Comparison of ENCODE assay signal across 29 mouse cellular contexts in the genomic region with DNA sequence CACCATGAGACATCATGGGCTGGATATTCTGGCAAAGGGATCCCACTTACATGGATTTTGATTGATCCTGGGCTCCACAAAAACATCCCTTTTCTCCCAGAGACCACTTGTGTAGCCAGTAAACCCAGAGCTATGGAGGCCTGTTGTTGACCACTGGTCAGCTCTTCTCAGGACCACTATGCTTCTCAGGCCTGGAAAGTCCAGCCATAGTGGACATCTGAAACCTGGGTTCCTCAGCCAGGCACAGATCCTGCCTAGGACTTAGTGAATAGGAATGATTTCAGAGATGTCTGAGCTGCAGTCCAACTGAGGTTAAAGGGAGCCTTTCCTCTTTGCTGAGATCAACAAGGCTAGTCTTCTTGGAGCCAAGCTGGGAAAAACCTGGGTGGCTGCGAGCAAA. TPM values are rescaled to one million over a fixed set of nuclear protein-coding genes. Genes with fewer than 3 reads are reported as not detected.
A peak's percentile ranks its signal among the peaks of the same experiment; 100 is the strongest.
DNase-seq lines count a peak whose midpoint lies in the region; ATAC-seq lines count a peak whose summit lies in the region.
"Had no signal": no experiment of that assay in that cellular context is flagged by ENCODE, and none has a peak within 500 bp of the region (broad histone marks: within the 10 kb centered on the region; RNA-seq: fewer than 3 reads in every experiment).

No protein-coding gene starts in this region.

- H3K27ac ChIP-seq in limb, embryonic 11.5 days (replicated peaks; ENCODE audit: low read depth, low read length) = no peak overlapping the region
- no peak overlapping the region for H3K27ac ChIP-seq in limb, embryonic 10.5 days
- no peak overlapping the region for H3K27ac ChIP-seq in embryonic facial prominence, embryonic 10.5 days (replicated peaks)
- H3K27ac ChIP-seq in neural tube, embryonic 13.5 days (replicated peaks) = no peak overlapping the region
- H3K27ac ChIP-seq: forebrain, embryonic 13.5 days; gastrocnemius, adult 2 months; limb, embryonic 12.5 days had no signal

- H3K4me2 ChIP-seq in limb, embryonic 11.5 days (ENCODE audit: low read depth, severe bottlenecking) = no peak overlapping the region
- H3K4me2 ChIP-seq in neural tube, embryonic 13.5 days = no peak overlapping the region
- H3K4me2 ChIP-seq: forebrain, embryonic 13.5 days; limb, embryonic 12.5 days; liver, embryonic 11.5 days had no signal

- peak; percentile 35 for DNase-seq in limb, embryonic 11.5 days (ENCODE audit: low spot score)
- no peak for DNase-seq in limb, embryonic 10.5 days (ENCODE audit: low spot score)
- DNase-seq in embryo, embryonic 11 days = peak; percentile 16
- DNase-seq in embryonic facial prominence, embryonic 10.5 days (ENCODE audit: low spot score) = peak; percentile 30
- DNase-seq in testis, postnatal 10 days (ENCODE audit: low spot score) = no peak
- no peak for DNase-seq in right cerebral cortex, postnatal 14 days
- DNase-seq: adrenal gland, postnatal 10 days; cerebellum, adult 18-20 months; cerebellum, postnatal 14 days; gastrocnemius, adult 2 months; heart, postnatal 4 days; kidney, adult 8-10 months; kidney, postnatal 10 days; liver, postnatal 0 days; spleen, adult 18-20 months; thymus, adult 2 months; thymus, postnatal 4 days had no signal

- no peak overlapping the region for H3K9ac ChIP-seq in limb, embryonic 11.5 days (ENCODE audit: low read length)
- no peak overlapping the region for H3K9ac ChIP-seq in neural tube, embryonic 13.5 days
- H3K9ac ChIP-seq: forebrain, embryonic 13.5 days; limb, embryonic 12.5 days; liver, postnatal 0 days had no signal

- peaks cover 96% of the 10 kb centered on the region for H3K27me3 ChIP-seq in limb, embryonic 11.5 days (ENCODE audit: control insufficient read depth, insufficient read depth, low read length)
- peaks cover 100% of the 10 kb centered on the region for H3K27me3 ChIP-seq in limb, embryonic 10.5 days (ENCODE audit: low read depth, poor library complexity, severe bottlenecking)
- H3K27me3 ChIP-seq in embryonic facial prominence, embryonic 10.5 days (replicated peaks; ENCODE audit: low read depth, poor library complexity, severe bottlenecking) = peaks cover 100% of the 10 kb centered on the region
- H3K27me3 ChIP-seq in neural tube, embryonic 13.5 days = peaks cover 100% of the 10 kb centered on the region

- H3K9me3 ChIP-seq in limb, embryonic 11.5 days (ENCODE audit: control insufficient read depth, low read length) = no peaks in the 10 kb centered on the region
- H3K9me3 ChIP-seq in limb, embryonic 10.5 days (replicated peaks) = no peaks in the 10 kb centered on the region
- no peaks in the 10 kb centered on the region for H3K9me3 ChIP-seq in embryonic facial prominence, embryonic 10.5 days
- H3K9me3 ChIP-seq in neural tube, embryonic 13.5 days = no peaks in the 10 kb centered on the region
- H3K9me3 ChIP-seq: forebrain, embryonic 13.5 days had no signal

- no peak for ATAC-seq in limb, embryonic 11.5 days (ENCODE audit: insufficient number of reproducible peaks, low FRiP score, low TSS enrichment, low read depth)
- ATAC-seq in neural tube, embryonic 13.5 days (ENCODE audit: low read depth) = no peak
- ATAC-seq: activated CD4-positive, CD25-positive, alpha-beta regulatory T cell, adult 4 months; forebrain, embryonic 13.5 days; liver, postnatal 0 days; midbrain, embryonic 16.5 days had no signal

- H3K4me1 ChIP-seq in limb, embryonic 11.5 days (ENCODE audit: control insufficient read depth, insufficient read depth, low read length) = peaks cover 21% of the 10 kb centered on the region
- peaks cover 50% of the 10 kb centered on the region for H3K4me1 ChIP-seq in limb, embryonic 10.5 days
- H3K4me1 ChIP-seq in embryonic facial prominence, embryonic 10.5 days = peaks cover 19% of the 10 kb centered on the region
- H3K4me1 ChIP-seq in neural tube, embryonic 13.5 days (replicated peaks) = peaks cover 16% of the 10 kb centered on the region

- WGBS in limb, embryonic 11.5 days = 0% methylated on average over 1 of the region's 1 CpGs
- WGBS in limb, embryonic 10.5 days = 0% methylated on average over 1 of the region's 1 CpGs
- 3% methylated on average over 1 of the region's 1 CpGs for WGBS in embryonic facial prominence, embryonic 10.5 days
- WGBS in neural tube, embryonic 13.5 days = 0% methylated on average over 1 of the region's 1 CpGs

- H3K36me3 ChIP-seq in limb, embryonic 11.5 days (ENCODE audit: control insufficient read depth, insufficient read depth, low read length) = no peaks in the 10 kb centered on the region
- no peaks in the 10 kb centered on the region for H3K36me3 ChIP-seq in limb, embryonic 10.5 days
- H3K36me3 ChIP-seq in embryonic facial prominence, embryonic 10.5 days (replicated peaks) = no peaks in the 10 kb centered on the region
- no peaks in the 10 kb centered on the region for H3K36me3 ChIP-seq in neural tube, embryonic 13.5 days
- H3K36me3 ChIP-seq: limb, embryonic 12.5 days had no signal

- H3K4me3 ChIP-seq in limb, embryonic 11.5 days (ENCODE audit: low read depth, low read length) = no peak overlapping the region
- H3K4me3 ChIP-seq in limb, embryonic 10.5 days = no peak overlapping the region
- no peak overlapping the region for H3K4me3 ChIP-seq in embryonic facial prominence, embryonic 10.5 days
- H3K4me3 ChIP-seq in neural tube, embryonic 13.5 days = peak overlapping the region; percentile 34; the same call in 1 of the 2 replicates
- H3K4me3 ChIP-seq: forebrain, embryonic 13.5 days; gastrocnemius, adult 2 months; limb, embryonic 12.5 days; myocyte had no signal

RNA-seq across cellular contexts. Expression of a gene that starts 2.2 kb away (rescaled TPM):
- 1.2 and 1.3 TPM in 2 replicates for polyA plus RNA-seq in limb, embryonic 11.5 days (2014; fragmentation: Nextera tagmentation; extraction: Ambion mirVana)
- 0.38 TPM in 1 of 2 replicates, not detected in the other for polyA plus RNA-seq in limb, embryonic 10.5 days (2016; fragmentation: Nextera tagmentation; extraction: Ambion mirVana)
- not detected in 2 replicates for polyA plus RNA-seq in embryonic facial prominence, embryonic 10.5 days (2016; fragmentation: Nextera tagmentation; extraction: Ambion mirVana)
- polyA plus RNA-seq in neural tube, embryonic 13.5 days (2015; fragmentation: Nextera tagmentation; extraction: Ambion mirVana) = 3.0 and 3.6 TPM in 2 replicates
- polyA plus RNA-seq: activated CD4-positive, CD25-positive, alpha-beta regulatory T cell, adult 4 months; C2C12; embryonic facial prominence, embryonic 11.5 days; forebrain, embryonic 13.5 days; frontal cortex, adult 2 months; gonadal fat pad, adult 2 months; heart, embryonic 16.5 days; liver, postnatal 0 days; midbrain, embryonic 16.5 days; myocyte had no signal

RNA-seq across cellular contexts. Expression of a gene that starts 41.6 kb away (rescaled TPM):
- 24.4 and 34.5 TPM in 2 replicates for polyA plus RNA-seq in limb, embryonic 11.5 days (2014; fragmentation: Nextera tagmentation; extraction: Ambion mirVana)
- 40.0 and 40.4 TPM in 2 replicates for polyA plus RNA-seq in limb, embryonic 10.5 days (2016; fragmentation: Nextera tagmentation; extraction: Ambion mirVana)
- 35.8 and 36.4 TPM in 2 replicates for polyA plus RNA-seq in embryonic facial prominence, embryonic 10.5 days (2016; fragmentation: Nextera tagmentation; extraction: Ambion mirVana)
- polyA plus RNA-seq in neural tube, embryonic 13.5 days (2015; fragmentation: Nextera tagmentation; extraction: Ambion mirVana) = 16.8 and 22.2 TPM in 2 replicates

Comparison
In these comparisons a context has a peak if more than half of its experiments do, and no peak if none do; other contexts are left out.
1. DNase-seq: peak in limb, embryonic 11.5 days (single experiment), embryo, embryonic 11 days (single experiment) and embryonic facial prominence, embryonic 10.5 days (single experiment); none in limb, embryonic 10.5 days (single experiment), testis, postnatal 10 days (single experiment) and right cerebral cortex, postnatal 14 days (single experiment).